Mouse (Mus musculus): ENCODE measurements at regions not wholly inside any gene's neighbourhood (a gene's known extent, or its start where the extent isn't known, plus 50 kb on each side); places are given as distances from the start of the nearest gene placed in this dataset.

- no peak for TF ChIP-seq CTCF (IDR thresholded peaks at IDR 0.05; ENCODE audit: low read depth, low read length)
- TF ChIP-seq POLR2A (IDR thresholded peaks at IDR 0.05; ENCODE audit: extremely low read depth, insufficient read depth, low read length) = no peak
Observed at GRCm38 (mm10) chr9:43482101-43483090, 171.7 kb downstream of the Trim29 start.
